Mouse (Mus musculus) liver, postnatal 0 days (tissue): ENCODE measurements around the gene Hyls1.
A peak's percentile ranks its signal among the peaks of the same experiment; 100 is the strongest.

Experiments
- CTCF ChIP-seq: sonication (generic); IDR thresholded peaks from 2 replicates; pipeline ENCODE4 v1.5.1; 2016; ENCODE audit warnings: antibody characterized with exemption, low read depth
- EP300 ChIP-seq: IDR thresholded peaks from 2 replicates; pipeline ENCODE4 v1.6.1; 2016; ENCODE audit warnings: antibody characterized with exemption, low read depth, mild to moderate bottlenecking

DNA sequence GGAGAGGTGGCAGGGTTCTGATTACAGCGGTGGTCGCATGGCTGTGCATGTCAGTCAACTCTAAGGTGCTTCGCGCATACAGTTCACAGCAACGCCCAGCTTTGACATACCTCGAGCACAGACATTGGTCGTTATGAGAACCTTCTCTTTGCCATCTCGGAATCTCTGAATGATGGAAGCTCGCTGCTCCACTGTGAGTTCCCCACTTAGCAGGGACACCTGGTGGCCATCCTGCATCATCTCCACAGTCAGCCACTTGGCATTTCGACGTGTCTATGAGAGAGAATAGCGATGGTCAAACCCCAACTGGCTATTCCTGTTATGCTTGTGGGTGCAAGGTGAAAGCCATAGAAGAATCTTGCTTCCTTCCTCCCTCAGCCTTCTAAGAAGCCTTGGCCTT lies 24.5 kb downstream of the Hyls1 start:
- TF ChIP-seq EP300 = no peak
- peak; percentile 17; the same call in 1 of the 2 replicates for TF ChIP-seq CTCF
